Mouse (Mus musculus): Measurements from ENCODE around the gene Gm815. TPM values are rescaled to one million over a fixed set of nuclear protein-coding genes. Genes with fewer than 3 reads are reported as not detected.

Gm815 gene
- not detected in 2 replicates for polyA plus RNA-seq (2015; fragmentation: Nextera tagmentation; extraction: Ambion mirVana)

GRCm38 (mm10) chr19:26885616-26886015, at the start of gene Gm815:
Gene Gm815 (plus strand): TSS chr19:26885881.

Data from neural tube, postnatal 0 days (tissue).